Mouse (Mus musculus) NIH3T3 (cell line): ENCODE data around the gene Vcam1.

Experiments
- DNase-seq: peaks from one replicate; pipeline ENCODE4 v3.0.0-alpha.2; 2012; ENCODE audit warnings: low read depth

Vcam1 gene

DNA sequence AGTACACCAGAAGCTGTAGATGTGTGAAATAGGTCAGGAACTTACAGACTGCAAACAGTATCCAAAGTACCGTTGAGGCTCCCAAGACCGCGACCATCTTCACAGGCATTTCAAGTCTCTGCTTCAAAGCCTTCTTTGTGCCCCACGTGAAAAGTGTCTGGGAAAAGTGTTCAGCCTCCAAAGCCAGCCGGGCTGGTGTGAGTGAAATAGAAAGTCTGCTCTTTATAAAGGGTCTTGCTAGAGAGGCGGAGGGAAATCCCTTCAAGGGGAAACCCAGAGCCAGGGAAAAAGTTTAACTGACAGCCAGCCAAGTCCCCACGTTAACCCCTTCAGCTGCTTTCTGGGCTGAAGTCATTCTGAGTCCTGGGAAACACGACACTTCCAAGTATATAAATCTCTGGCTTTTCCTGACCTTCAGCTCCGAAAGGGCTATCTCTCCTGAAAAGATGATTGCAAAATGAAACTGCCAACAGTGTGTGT is at the start of gene Vcam1:
Vcam1 (minus strand) TSS at position 430 of the 480 bp plus-strand sequence.
- peak; percentile 84 for DNase-seq

DNA sequence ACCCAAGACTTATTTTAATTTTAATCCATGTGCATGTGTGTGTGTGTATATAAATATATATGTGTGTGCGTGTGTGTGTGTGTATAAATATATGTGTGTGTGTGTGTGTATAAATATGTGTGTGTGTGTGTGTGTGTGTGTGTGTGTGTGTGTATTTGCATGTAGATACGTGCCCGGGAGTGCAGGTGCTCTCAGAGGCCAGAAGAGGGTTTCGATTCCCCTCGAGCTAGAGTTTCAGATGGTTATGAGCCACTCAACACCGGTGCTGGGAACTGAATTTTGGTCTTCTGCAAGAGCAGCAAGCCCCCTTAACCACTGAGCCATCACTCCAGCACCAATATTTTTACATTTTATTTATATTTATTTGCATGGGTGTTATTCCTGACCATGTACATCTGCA is 45.6 kb upstream of the Vcam1 start:
- no peak for DNase-seq

GRCm38 (mm10) chr3:116171461-116171860 is 42.0 kb upstream of the Vcam1 start:
- peak; percentile 42 for DNase-seq

DNA sequence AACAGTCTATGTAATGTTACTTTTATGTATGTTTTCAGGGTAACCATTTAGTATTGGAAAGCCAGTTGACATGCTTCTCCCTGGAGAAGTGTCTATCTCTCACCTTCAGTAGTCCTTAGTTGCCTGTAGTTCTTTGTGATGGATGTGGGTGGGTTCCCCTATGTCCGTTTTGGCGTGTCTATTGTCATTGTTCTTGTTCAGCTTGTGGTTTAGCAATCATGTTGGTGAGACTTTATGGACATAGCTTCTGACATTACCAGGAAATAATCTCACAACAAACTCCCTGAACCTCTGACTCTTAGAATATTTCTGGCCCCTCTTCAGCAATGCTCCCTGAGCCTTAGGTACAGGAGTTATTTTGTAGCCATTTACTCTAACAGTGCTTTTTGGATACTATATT is 38.6 kb upstream of the Vcam1 start:
- DNase-seq = no peak

GRCm38 (mm10) chr3:116166296-116166695 is 36.8 kb upstream of the Vcam1 start:
- peak; percentile 22 for DNase-seq

DNA sequence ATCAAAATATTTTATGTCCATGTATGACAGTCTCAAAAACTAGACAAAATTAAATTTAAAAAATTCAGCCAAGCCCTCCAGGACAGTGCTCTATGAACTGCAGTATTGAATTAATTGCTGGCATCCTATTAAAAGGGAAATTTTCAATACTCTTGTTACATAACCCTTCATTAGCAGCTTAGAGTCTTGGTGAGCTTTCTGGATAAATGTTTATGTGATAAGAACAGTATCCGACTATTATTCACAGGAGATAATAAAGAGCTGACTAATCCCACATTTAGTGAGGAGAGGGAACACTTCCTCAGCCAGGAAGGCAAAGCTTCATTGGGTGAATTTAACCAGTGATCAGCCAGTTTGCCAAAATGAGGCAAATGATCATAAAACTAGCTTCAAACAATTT is 35.5 kb upstream of the Vcam1 start:
- DNase-seq = no peak

GRCm38 (mm10) chr3:116163517-116163916 is 34.0 kb upstream of the Vcam1 start:
- no peak for DNase-seq

DNA sequence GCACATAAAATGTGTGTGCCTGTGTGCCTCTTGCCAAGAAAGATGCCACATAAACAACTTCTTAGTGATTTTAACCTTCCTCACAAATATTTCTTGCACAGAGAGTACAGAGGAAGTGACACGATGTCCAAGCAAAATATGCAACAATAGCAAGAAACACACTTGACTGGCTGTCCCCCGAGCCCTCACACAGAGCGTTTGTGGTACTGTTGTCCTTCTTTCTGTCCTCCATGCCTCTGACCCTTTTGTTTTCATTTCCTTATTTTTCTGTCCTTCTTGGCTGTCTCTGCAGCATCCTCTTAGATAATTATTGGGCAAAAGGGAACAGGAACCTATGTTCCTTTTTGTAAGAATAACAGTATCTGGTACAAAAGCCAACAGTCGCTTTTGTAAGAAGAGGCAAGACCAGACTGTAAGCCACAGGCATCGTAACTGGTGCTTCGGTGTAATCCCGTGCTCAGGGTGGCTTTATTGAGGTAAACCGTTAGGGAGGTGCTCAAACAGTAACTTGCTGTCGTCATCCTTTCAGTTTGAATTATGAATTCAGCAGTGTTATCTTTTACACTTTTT is 32.7 kb upstream of the Vcam1 start:
- DNase-seq = no peak

DNA sequence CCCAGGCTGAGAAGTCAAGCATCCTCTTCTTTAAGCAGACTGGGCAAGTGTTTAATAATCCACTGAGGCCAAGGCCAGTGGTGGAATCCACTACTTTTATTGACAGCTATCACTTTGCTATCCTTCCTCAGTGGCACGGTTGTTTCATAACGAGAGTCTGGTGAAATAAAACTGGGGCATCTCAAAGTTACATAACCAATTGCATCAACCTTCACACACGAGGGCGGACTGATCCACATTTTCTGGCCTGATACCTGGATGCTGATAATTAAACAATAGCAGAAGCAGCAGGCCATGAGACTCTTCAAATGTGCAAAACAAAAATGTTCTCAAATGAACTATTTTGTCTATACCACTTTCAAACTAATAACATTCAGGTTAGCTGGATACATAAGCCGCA is 29.9 kb upstream of the Vcam1 start:
- no peak for DNase-seq

- no peak for DNase-seq
Observed at GRCm38 (mm10) chr3:116157447-116157990, 28.0 kb upstream of the Vcam1 start.

DNA sequence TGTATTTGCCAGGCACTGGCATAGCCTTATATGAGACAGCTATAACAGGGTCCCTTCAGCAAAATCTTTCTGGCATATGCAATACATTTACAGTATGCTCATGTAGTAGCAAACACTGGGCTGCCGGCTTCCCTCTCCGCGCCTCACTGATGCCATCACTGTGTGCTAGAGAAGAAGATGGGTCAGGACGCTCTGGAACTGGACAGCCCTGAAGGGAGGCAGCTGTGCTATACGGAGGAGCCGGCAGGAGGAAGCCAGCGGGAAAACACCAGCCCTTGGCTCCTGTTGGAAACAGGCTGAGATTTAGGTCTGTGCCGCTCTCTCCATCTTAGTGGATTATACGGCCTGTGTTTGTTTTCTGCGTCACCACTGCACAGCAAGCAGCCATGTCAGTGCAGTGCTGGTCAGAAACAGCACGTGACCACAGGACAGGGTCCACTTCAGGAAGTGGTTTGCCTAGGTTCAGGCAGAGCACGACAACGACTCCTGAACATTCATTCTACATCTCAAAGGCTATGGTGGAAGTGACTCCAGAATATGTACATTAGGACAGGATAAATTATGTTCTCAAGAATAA is 20.7 kb upstream of the Vcam1 start:
- no peak for DNase-seq

DNA sequence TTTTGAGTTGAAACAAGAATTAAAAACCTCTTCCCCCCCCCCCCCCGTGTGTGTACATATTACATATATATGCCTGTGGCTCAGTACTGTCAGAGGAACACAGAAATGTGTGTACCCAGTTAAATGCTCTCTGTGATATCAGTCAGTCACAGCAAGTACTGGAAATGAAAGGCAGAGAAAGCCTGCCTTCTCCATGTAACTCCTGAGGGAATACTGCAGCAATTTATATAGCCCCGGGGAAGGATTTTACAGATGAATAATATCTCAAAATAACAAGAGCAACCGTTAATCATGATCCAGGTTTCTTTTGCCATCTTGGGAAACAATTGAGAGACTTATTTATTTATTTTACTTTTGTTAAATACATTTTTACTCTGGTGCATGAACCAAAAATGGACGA is 19.6 kb upstream of the Vcam1 start:
- peak; percentile 34 for DNase-seq

DNA sequence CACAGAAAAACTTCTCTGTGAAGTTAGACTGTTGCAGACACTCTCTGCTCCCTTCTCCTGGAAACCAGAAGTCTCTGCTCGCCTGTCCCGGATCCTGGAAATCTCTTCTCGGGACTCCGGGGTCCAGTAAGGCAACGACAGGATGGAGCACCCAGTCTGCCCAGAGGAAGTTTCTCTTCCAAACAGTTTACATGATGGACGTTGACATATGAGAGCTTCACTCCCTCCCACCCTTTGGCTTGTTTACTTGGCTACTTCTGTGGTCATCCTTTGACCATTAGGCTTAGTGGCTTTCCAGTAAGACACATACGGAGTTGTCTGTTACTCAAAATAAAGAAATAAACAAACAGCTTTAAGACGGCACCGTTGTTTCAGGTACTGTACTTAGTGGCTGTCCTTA is 19.2 kb upstream of the Vcam1 start:
- DNase-seq = no peak

- DNase-seq = no peak
Observed at GRCm38 (mm10) chr3:116141226-116141625, 11.7 kb upstream of the Vcam1 start.

DNA sequence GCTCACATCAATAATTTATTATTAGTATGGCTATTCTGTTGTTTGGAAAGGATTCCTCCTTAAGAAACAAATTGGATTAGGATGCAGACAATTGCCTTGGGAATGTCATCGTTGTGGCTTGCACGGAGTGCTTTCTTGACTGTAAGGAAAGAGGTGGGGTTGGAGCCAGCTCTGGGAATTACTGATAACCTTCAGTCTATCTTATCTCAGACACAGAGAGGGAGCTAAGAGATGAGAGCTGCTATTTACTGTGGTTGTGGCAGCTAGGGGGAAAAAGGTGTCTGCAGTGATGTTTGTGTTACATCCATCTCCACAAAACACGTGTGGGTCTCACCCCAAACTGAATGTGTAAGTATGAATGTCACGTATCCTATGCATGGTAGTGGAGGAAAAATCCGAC is 9.5 kb upstream of the Vcam1 start:
- DNase-seq = no peak

- peak; percentile 60 for DNase-seq
Observed at GRCm38 (mm10) chr3:116138081-116138480, 8.6 kb upstream of the Vcam1 start.

- DNase-seq = no peak
Observed at GRCm38 (mm10) chr3:116133363-116133762, 3.9 kb upstream of the Vcam1 start.

- no peak for DNase-seq
Observed at GRCm38 (mm10) chr3:116130711-116131110, 1.2 kb upstream of the Vcam1 start.

- peak; percentile 38 for DNase-seq
Observed at GRCm38 (mm10) chr3:116129841-116130595, 530 bp upstream of the Vcam1 start.

DNA sequence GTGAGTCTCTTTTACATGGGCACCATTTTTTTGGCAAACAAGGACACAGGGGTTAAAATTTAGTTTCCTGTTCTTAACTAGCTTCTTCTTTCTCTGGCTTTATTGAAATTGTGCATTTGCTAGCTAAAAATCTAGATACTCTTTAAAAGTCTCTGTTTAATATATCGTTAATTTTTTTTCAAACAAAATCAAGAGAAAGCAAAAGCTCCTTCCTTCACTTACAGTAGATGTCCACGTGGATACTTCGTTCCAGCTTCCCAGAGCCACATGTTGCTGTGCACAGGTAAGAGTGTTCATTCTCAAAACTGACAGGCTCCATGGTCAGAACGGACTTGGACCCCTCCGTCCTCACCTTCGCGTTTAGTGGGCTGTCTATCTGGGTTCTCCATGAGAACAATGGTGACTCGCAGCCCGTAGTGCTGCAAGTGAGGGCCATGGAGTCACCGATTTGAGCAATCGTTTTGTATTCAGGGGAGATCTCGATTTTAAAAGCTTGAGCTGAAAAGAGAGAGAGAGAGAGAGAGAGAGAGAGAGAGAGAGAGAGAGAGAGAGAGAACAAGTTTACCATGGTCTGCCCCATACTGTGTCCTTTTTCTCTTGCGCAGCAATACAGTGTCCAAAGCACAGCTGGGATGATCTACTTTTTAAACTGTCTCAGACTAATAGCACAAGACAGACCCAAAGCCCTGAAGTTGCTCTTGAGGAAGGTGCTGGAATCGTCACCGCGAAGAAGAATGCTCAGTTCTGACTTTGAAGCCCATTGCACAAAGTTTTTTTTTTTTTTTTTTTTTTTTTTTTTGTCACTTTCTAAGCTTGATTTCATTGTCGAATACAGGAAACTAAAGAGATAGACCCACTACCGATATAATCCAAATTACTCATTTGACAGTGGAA is 930 bp downstream of the Vcam1 start:
- peak; percentile 47 for DNase-seq

GRCm38 (mm10) chr3:116127836-116128235 is 1.7 kb downstream of the Vcam1 start:
- DNase-seq = peak; percentile 17

GRCm38 (mm10) chr3:116127281-116127680 is 2.2 kb downstream of the Vcam1 start:
- peak; percentile 73 for DNase-seq
